Mouse (Mus musculus): ENCODE measurements around the gene Umodl1.
A peak's percentile ranks its signal among the peaks of the same experiment; 100 is the strongest.

Umodl1 gene

DNA sequence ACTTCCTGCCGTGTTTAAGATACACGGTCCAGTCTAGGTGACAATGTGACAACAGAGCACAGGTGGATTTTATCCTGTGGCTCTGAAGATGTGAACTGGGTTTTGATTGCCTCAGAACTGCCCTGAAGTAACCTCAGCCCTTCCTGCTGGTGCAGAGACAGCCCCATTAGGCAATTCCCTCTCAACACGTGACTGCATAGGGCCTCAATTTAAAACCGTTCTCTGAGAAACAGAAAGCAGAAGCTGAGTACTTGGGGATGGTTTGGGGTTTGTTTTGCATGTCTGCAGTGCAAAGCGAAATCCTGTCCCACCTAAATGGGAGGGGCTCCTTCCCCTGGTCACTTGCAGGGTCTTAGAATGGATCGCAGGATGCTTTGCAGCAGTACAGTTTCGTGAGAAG lies 85.2 kb downstream of the Umodl1 start:
- no peak for DNase-seq

GRCm38 (mm10) chr17:31040421-31040820 lies 86.0 kb downstream of the Umodl1 start:
- no peak for DNase-seq

DNA sequence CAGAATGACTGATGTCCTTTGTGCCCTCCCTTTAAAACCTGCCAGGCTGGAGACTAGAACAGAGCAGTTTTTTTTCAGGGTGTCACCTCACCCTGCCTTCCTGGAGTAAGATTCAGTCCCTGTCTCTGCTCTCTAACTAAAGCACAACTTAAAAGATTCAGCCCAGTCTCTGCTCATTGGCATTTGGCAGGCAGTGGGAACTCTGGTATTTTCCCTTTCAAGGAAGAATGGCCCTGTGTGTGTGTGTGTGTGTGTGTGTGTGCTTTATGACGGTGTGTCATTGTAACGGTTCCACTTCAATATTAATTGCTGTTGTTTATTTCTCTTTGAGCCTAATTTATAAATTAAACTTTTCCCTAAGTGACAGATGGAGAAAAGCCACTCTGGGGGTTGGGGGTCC lies 88.3 kb downstream of the Umodl1 start:
- no peak for DNase-seq

DNA sequence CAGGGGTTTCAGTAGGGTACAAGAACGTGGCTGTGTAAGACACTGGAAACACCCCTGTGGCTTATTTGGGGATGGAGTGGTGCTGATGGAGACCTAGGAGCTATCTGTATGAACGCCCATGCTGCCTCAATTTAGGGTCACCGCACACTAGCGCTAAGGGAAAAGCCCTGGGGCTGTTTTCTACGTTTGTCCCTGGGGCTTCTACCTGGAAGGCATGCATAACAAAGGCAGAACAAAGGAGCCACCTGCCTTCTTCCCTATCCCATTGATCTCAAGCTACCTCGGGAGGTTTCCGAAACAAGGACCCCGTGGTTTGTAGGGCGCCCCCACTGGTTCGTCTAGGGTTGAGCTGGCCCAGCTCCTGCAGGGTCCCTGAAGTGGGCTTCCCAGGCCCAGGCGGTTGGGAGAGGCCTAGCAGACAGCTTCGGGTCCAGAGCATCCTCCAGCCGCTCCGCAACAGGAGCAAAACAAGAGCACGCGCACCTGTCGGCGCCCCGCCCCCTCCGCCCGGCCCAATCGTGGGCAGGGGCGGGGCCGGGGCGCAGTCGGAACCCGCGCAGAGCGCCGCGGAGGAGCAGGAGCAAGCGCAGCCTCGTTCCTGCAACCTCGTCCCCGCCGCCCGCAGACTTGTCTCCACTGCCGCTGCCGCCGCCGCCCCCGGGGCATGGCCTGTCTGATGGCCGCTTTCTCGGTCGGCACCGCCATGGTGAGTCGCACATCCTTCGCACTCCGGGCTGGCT lies 102.9 kb downstream of the Umodl1 start, which contains the start of gene Abcg1:
TSS of gene Abcg1 (plus strand) at position 525 of the 740 bp plus-strand sequence.
- peak; percentile 93 to 94 for DNase-seq

DNA sequence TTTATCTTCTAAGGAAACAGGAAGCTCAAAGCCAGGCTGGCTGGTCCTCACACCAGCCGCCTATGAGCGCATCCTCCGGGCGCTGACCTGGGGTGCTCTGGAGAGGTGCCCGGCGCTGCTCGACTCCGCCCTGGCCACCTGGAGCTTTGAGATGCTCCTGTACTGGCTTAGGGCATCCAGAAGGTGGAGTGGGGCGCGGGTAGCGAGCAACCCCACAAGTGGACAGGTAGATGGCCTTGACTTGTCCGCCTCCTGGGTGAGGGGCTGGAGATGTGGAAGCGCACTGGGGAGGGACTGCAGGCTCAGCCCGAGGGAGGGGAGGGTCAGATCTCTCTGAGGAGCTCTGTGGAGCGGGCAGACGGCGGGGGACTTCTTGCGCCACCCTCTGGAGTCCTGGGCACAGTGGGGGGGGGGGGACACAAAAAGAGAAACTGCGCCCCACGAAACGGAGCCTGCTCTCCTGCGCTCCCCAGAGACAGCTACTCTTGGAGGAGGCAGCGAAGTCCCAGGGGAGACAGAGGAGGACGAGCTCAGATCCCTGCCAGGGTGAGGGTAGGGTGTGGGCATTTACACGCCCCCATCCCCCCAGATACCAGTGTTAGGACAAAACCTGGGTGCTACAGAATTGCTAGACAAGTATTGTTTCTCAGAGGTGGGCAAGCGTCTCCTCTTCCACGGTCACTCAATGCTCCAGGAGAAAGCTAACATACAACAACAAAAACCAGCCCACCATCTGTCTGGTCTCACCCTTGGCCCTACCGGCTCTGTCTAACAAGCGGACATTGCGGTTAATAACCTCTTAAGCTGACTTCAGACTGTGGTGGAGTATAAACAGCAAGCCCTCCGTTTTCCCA lies 103.7 kb downstream of the Umodl1 start:
- peak; percentile 78 to 80 for DNase-seq

DNA sequence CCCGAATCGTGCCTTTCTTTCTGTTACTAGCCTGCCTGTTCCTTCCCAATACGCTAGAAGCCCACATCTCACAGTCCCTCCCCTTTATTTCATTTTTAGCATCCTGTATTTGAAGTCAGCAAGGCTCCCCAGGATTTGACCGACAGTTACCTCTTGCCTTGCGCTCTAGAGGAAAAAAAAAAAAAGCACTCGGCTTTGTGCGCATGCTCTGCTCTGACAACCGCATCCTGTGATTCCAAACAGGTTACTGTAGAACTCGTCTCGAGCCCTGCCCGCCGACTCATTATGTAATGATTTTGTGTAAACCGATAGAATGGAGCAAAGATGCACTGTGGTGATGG lies 104.3 kb downstream of the Umodl1 start:
- peak; percentile 77 to 78 for DNase-seq

- no peak for DNase-seq
These were observed 105.8 kb downstream of the Umodl1 start for GRCm38 (mm10) chr17:31060196-31060587.

Data from cerebellum, postnatal 10 days (tissue).